9 mouse cellular contexts compared by ENCODE assay signal in the genomic region with DNA sequence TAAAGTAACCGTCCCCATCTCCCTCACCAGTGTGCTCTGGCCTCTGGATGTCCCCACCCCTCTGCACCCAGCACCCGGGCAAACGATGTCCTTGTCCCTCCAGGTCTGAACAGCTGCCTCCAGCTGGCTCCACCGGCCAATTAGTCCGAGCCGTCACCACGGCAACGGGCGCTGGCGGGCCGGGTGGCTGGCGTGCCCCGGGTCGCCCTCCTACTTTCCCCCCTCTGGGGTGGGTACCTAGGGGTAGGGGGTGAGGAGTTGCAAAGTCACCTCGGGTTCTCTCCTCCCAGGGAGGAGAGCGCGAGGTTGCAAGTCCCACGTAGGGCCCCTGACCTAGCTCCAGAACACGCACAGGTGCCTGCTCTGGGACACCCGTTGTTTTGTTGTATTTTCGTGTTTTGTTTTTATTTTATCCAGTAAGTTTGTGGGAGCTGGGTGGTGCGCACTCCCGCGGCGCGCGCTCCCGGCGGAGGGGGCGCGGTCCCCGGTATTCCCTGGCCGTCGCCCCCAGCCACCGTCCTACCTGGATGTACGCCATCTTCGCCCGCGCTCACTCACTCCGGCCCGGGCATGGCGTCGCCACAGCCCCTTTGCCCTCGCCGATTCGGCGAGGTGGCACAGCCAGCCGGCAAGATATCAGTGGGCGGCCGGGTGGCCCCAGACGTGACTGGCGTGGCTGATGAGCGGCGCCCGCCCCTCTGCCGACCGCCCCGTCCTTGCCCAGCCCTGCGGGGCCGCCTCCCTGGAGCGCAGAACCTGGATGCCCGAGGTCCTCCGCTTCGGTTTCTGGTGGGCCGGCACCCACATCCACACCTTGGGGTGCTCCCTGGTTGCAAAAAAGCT. TPM values are rescaled to one million over a fixed set of nuclear protein-coding genes. Genes with fewer than 3 reads are reported as not detected.
DNase-seq lines count a peak whose midpoint lies in the region; ATAC-seq and TF ChIP-seq lines count a peak whose summit lies in the region.
"Had no signal": no experiment of that assay in that cellular context is flagged by ENCODE, and none has a peak within 500 bp of the region (broad histone marks: within the 10 kb centered on the region; RNA-seq: fewer than 3 reads in every experiment).

No protein-coding gene starts in this region.

- under 1% methylated on average over 65 of the region's 65 CpGs for WGBS in forebrain, embryonic 15.5 days
- WGBS in hindbrain, postnatal 0 days = under 1% methylated on average over 63 of the region's 65 CpGs
- WGBS in liver, embryonic 13.5 days (ENCODE audit: insufficient replicate concordance) = 2% methylated on average over 65 of the region's 65 CpGs
- under 1% methylated on average over 65 of the region's 65 CpGs for WGBS in neural tube, embryonic 13.5 days

- peak; percentile 55 for ATAC-seq in forebrain, embryonic 15.5 days (replicated peaks)
- peak; percentile 57 for ATAC-seq in hindbrain, postnatal 0 days
- 0 out of 2 replicates have a peak, but pooled peaks have one; percentile 18 for ATAC-seq in liver, embryonic 13.5 days (ENCODE audit: low read depth)
- ATAC-seq in neural tube, embryonic 13.5 days (ENCODE audit: low read depth) = peak; percentile 71

- no peaks in the 10 kb centered on the region for H3K9me3 ChIP-seq in forebrain, embryonic 15.5 days
- H3K9me3 ChIP-seq in hindbrain, postnatal 0 days (ENCODE audit: low read length) = no peaks in the 10 kb centered on the region
- no peaks in the 10 kb centered on the region for H3K9me3 ChIP-seq in liver, embryonic 13.5 days (replicated peaks)
- no peaks in the 10 kb centered on the region for H3K9me3 ChIP-seq in neural tube, embryonic 13.5 days

- no peak for TF ChIP-seq CTCF in hindbrain, postnatal 0 days (IDR thresholded peaks at IDR 0.05; ENCODE audit: low read depth)

- H3K4me2 ChIP-seq in forebrain, embryonic 15.5 days (replicated peaks) = peak overlapping the region; percentile 98
- peak overlapping the region; percentile 84 for H3K4me2 ChIP-seq in hindbrain, postnatal 0 days (ENCODE audit: low read depth, low read length)
- H3K4me2 ChIP-seq in liver, embryonic 13.5 days = peak overlapping the region; percentile 71
- H3K4me2 ChIP-seq in neural tube, embryonic 13.5 days = peak overlapping the region; percentile 92

- H3K27ac ChIP-seq in forebrain, embryonic 15.5 days (replicated peaks) = no peak overlapping the region
- H3K27ac ChIP-seq in hindbrain, postnatal 0 days = no peak overlapping the region
- H3K27ac ChIP-seq in liver, embryonic 13.5 days = no peak overlapping the region
- no peak overlapping the region for H3K27ac ChIP-seq in neural tube, embryonic 13.5 days (replicated peaks)

- H3K36me3 ChIP-seq in forebrain, embryonic 15.5 days = no peaks in the 10 kb centered on the region
- H3K36me3 ChIP-seq in hindbrain, postnatal 0 days (ENCODE audit: insufficient read depth, low read length) = no peaks in the 10 kb centered on the region
- no peaks in the 10 kb centered on the region for H3K36me3 ChIP-seq in liver, embryonic 13.5 days
- H3K36me3 ChIP-seq in neural tube, embryonic 13.5 days = no peaks in the 10 kb centered on the region

- H3K9ac ChIP-seq in forebrain, embryonic 15.5 days (replicated peaks) = peak overlapping the region; percentile 60
- H3K9ac ChIP-seq in hindbrain, postnatal 0 days (replicated peaks; ENCODE audit: low read length) = peak overlapping the region; percentile 56
- H3K9ac ChIP-seq in liver, embryonic 13.5 days = no peak overlapping the region
- H3K9ac ChIP-seq in neural tube, embryonic 13.5 days = peak overlapping the region; percentile 73

- DNase-seq in gastrocnemius, postnatal 10 days = peak; percentile 64
- no peak for DNase-seq in gastrocnemius, postnatal 25 days
- peak; percentile 43 to 57 for DNase-seq in adrenal gland, postnatal 36 days
- peak; percentile 36 for DNase-seq in hindbrain, postnatal 0 days (ENCODE audit: low spot score)
- DNase-seq in liver, embryonic 13.5 days = no peak
- no peak for DNase-seq in frontal cortex, postnatal 14 days (ENCODE audit: low spot score in 2 of 2)

- H3K27me3 ChIP-seq in forebrain, embryonic 15.5 days = no peaks in the 10 kb centered on the region
- H3K27me3 ChIP-seq in hindbrain, postnatal 0 days (ENCODE audit: insufficient read depth, low read length) = no peaks in the 10 kb centered on the region
- H3K27me3 ChIP-seq in liver, embryonic 13.5 days = peaks cover 62% of the 10 kb centered on the region
- H3K27me3 ChIP-seq in neural tube, embryonic 13.5 days = peaks cover 13% of the 10 kb centered on the region

- H3K4me1 ChIP-seq in forebrain, embryonic 15.5 days = peaks cover 22% of the 10 kb centered on the region
- H3K4me1 ChIP-seq in hindbrain, postnatal 0 days (ENCODE audit: insufficient read depth, low read length) = no peaks in the 10 kb centered on the region
- H3K4me1 ChIP-seq in liver, embryonic 13.5 days (replicated peaks) = peaks cover 14% of the 10 kb centered on the region
- H3K4me1 ChIP-seq in neural tube, embryonic 13.5 days (replicated peaks) = peaks cover 29% of the 10 kb centered on the region

- peak overlapping the region; percentile 71 for H3K4me3 ChIP-seq in forebrain, embryonic 15.5 days
- H3K4me3 ChIP-seq in hindbrain, postnatal 0 days (ENCODE audit: low read length) = peak overlapping the region; percentile 61
- H3K4me3 ChIP-seq in liver, embryonic 13.5 days (replicated peaks) = peak overlapping the region; percentile 56
- peak overlapping the region; percentile 62 for H3K4me3 ChIP-seq in neural tube, embryonic 13.5 days

RNA-seq across cellular contexts. Expression of a gene that starts 0.5 kb away (rescaled TPM):
- total RNA-seq in gastrocnemius, postnatal 10 days (2021) = 1 to 10 TPM; 1.4 to 2.2 TPM
- under 1 TPM; 0.64 to 0.74 TPM for total RNA-seq in gastrocnemius, postnatal 25 days (2021)
- total RNA-seq in adrenal gland, postnatal 36 days (2021) = 1 to 10 TPM; 4.7 to 5.7 TPM
- 5.9 and 6.5 TPM in 2 replicates for polyA plus RNA-seq in forebrain, embryonic 15.5 days (2015; fragmentation: Nextera tagmentation; extraction: Ambion mirVana)
- 50.9 and 57.8 TPM in 2 replicates for total RNA-seq in hindbrain, postnatal 0 days (2014; rRNA removed)
- 29.3 and 30.7 TPM in 2 replicates for polyA plus RNA-seq in hindbrain, postnatal 0 days (2015; fragmentation: Nextera tagmentation; extraction: Ambion mirVana)
- polyA plus RNA-seq in liver, embryonic 13.5 days (2015; fragmentation: Nextera tagmentation; extraction: Ambion mirVana) = 0.07 and 0.20 TPM in 2 replicates
- polyA plus RNA-seq in neural tube, embryonic 13.5 days (2015; fragmentation: Nextera tagmentation; extraction: Ambion mirVana) = 10.3 and 11.0 TPM in 2 replicates
- total RNA-seq: CH12.LX had no signal

RNA-seq across cellular contexts. Expression of a gene that starts 44.3 kb away (rescaled TPM):
- 10 to 100 TPM; 21.3 to 29.2 TPM for total RNA-seq in gastrocnemius, postnatal 10 days (2021)
- total RNA-seq in gastrocnemius, postnatal 25 days (2021) = 10 to 100 TPM; 10.4 to 11.4 TPM
- total RNA-seq in adrenal gland, postnatal 36 days (2021) = 10 to 100 TPM; 14.7 to 18.3 TPM
- polyA plus RNA-seq in forebrain, embryonic 15.5 days (2015; fragmentation: Nextera tagmentation; extraction: Ambion mirVana) = 0.75 and 0.81 TPM in 2 replicates
- 4.5 and 6.1 TPM in 2 replicates for total RNA-seq in hindbrain, postnatal 0 days (2014; rRNA removed)
- polyA plus RNA-seq in hindbrain, postnatal 0 days (2015; fragmentation: Nextera tagmentation; extraction: Ambion mirVana) = 0.66 and 0.73 TPM in 2 replicates
- polyA plus RNA-seq in liver, embryonic 13.5 days (2015; fragmentation: Nextera tagmentation; extraction: Ambion mirVana) = 0.70 and 0.87 TPM in 2 replicates
- polyA plus RNA-seq in neural tube, embryonic 13.5 days (2015; fragmentation: Nextera tagmentation; extraction: Ambion mirVana) = 1.6 and 2.0 TPM in 2 replicates
- total RNA-seq: CH12.LX had no signal

Comparison
In these comparisons a context has a peak if more than half of its experiments do, and no peak if none do; other contexts are left out.
1. DNase-seq: peak in gastrocnemius, postnatal 10 days (single experiment), adrenal gland, postnatal 36 days (2 of 2) and hindbrain, postnatal 0 days (single experiment); none in gastrocnemius, postnatal 25 days (single experiment), liver, embryonic 13.5 days (single experiment) and frontal cortex, postnatal 14 days (0 of 2).
2. ATAC-seq: peak in every context shown above with its lines; median percentile 71 in neural tube, embryonic 13.5 days; 57 in hindbrain, postnatal 0 days; 55 in forebrain, embryonic 15.5 days; 18 in liver, embryonic 13.5 days.
3. Peak in every context shown above with its lines, with median percentiles within 50 percentile points of each other: H3K4me2 ChIP-seq and H3K4me3 ChIP-seq.